Mouse (Mus musculus): ENCODE measurements around the gene Prrt1.

Gene Prrt1

GRCm38 (mm10) chr17:34629796-34630603 lies 667 bp downstream of the Prrt1 start:
- peak in 1 of 2 experiments; percentile 27 for DNase-seq

- peak in 1 of 2 experiments; percentile 43 for DNase-seq
These were observed 1.5 kb downstream of the Prrt1 start for GRCm38 (mm10) chr17:34630761-34631301.

- peak in 1 of 2 experiments; percentile 37 for DNase-seq
These were observed 2.3 kb downstream of the Prrt1 start for GRCm38 (mm10) chr17:34631647-34632046.

GRCm38 (mm10) chr17:34632261-34632691 lies 2.9 kb downstream of the Prrt1 start:
- peak; percentile 83 to 90 for DNase-seq

GRCm38 (mm10) chr17:34635671-34636070 lies 6.3 kb downstream of the Prrt1 start:
- no peak for DNase-seq

GRCm38 (mm10) chr17:34637459-34637858 lies 8.1 kb downstream of the Prrt1 start:
- DNase-seq, result no peak

GRCm38 (mm10) chr17:34639461-34640255 lies 10.3 kb downstream of the Prrt1 start:
- DNase-seq, result peak in 1 of 2 experiments; percentile 24

GRCm38 (mm10) chr17:34640778-34641601 lies 11.7 kb downstream of the Prrt1 start:
- DNase-seq, result peak in 1 of 2 experiments; percentile 66

- no peak for DNase-seq
These were observed 12.6 kb downstream of the Prrt1 start for GRCm38 (mm10) chr17:34641945-34642344.

GRCm38 (mm10) chr17:34643379-34643778 lies 14.0 kb downstream of the Prrt1 start:
- DNase-seq, result peak in 1 of 2 experiments; percentile 27

GRCm38 (mm10) chr17:34643944-34644343 lies 14.6 kb downstream of the Prrt1 start:
- DNase-seq, result no peak

- peak; percentile 98 for DNase-seq
These were observed 15.3 kb downstream of the Prrt1 start, which contains the start of gene Fkbpl for GRCm38 (mm10) chr17:34644608-34645007. Gene Fkbpl (plus strand): TSS chr17:34644764.

GRCm38 (mm10) chr17:34645256-34645829 lies 16.0 kb downstream of the Prrt1 start:
- DNase-seq, result peak in 1 of 2 experiments; percentile 28

- peak in 1 of 2 experiments; percentile 53 for DNase-seq
These were observed 16.6 kb downstream of the Prrt1 start for GRCm38 (mm10) chr17:34645831-34646511.

- DNase-seq, result peak; percentile 97 to 100
These were observed 17.8 kb downstream of the Prrt1 start, which contains the start of gene Atf6b for GRCm38 (mm10) chr17:34646906-34647787. Gene Atf6b (plus strand): TSS chr17:34647146.

GRCm38 (mm10) chr17:34648141-34648890 lies 19.0 kb downstream of the Prrt1 start:
- DNase-seq, result peak in 1 of 2 experiments; percentile 36

- DNase-seq, result no peak
These were observed 20.0 kb downstream of the Prrt1 start for GRCm38 (mm10) chr17:34649106-34649864.

GRCm38 (mm10) chr17:34650781-34651180 lies 21.4 kb downstream of the Prrt1 start:
- DNase-seq, result no peak
